Mouse (Mus musculus) erythroblast, embryonic 14.5 days (primary cell): ENCODE measurements around the gene Gm14190.

Experiments
- GATA1 ChIP-seq: IDR thresholded peaks from 2 replicates; pipeline ENCODE4 v1.6.1; 2012; ENCODE audit warnings: low read length, inconsistent platforms, mixed read lengths
- TAL1 ChIP-seq: IDR thresholded peaks from 3 replicates; pipeline ENCODE4 v1.6.1; 2012; ENCODE audit warnings: low read length, inconsistent platforms, mixed read lengths

- TF ChIP-seq GATA1 (no peak), TAL1 (no peak)
Measured at GRCm38 (mm10) chr11:99734190-99734589, 43.6 kb upstream of the Gm14190 start, which contains the start of gene Gm14180.
